Mouse (Mus musculus) common myeloid progenitor, adult 5-6 weeks (primary cell): Measurements from ENCODE around the gene Ahcy. TPM values are rescaled to one million over a fixed set of nuclear protein-coding genes. Genes with fewer than 3 reads are reported as not detected.
A peak's percentile ranks its signal among the peaks of the same experiment; 100 is the strongest.
"Not testable (repeated sequence)": the region's sequence is repeated elsewhere in the genome, so short reads cannot be mapped to it uniquely, and the experiment has no call there.

Source experiments
- ATAC-seq: replicated peaks from 2 replicates; pipeline ENCODE4 v1.8.0; 2016; ENCODE audit warnings: low read depth, mild to moderate bottlenecking, moderate TSS enrichment, inconsistent platforms; ENCODE audit not compliant: poor library complexity, severe bottlenecking
- total RNA-seq: library from RNA; stranded (forward); fragments of 200-1000, 187-1606 nt; gene quantifications from 2 replicates; pipeline ENCODE4 v1.2.3, GENCODE M21; 2017

The Ahcy gene
- total RNA-seq, 1 experiment from 2014 or later = 107 TPM

- no peak for ATAC-seq
Measured at GRCm38 (mm10) chr2:155079500-155080178, 5.3 kb upstream of the Ahcy start.

GRCm38 (mm10) chr2:155075649-155076048 is 1.4 kb upstream of the Ahcy start:
- ATAC-seq = no peak

- ATAC-seq = no peak
Measured at GRCm38 (mm10) chr2:155074766-155075330, 551 bp upstream of the Ahcy start.

GRCm38 (mm10) chr2:155073347-155073746 is 950 bp downstream of the Ahcy start:
- ATAC-seq = no peak

- no peak for ATAC-seq
Measured at GRCm38 (mm10) chr2:155072353-155073145, 1.7 kb downstream of the Ahcy start.

- no peak for ATAC-seq
Measured at GRCm38 (mm10) chr2:155071027-155071426, 3.3 kb downstream of the Ahcy start.

GRCm38 (mm10) chr2:155057361-155057760 is 16.9 kb downstream of the Ahcy start:
- ATAC-seq = no peak

GRCm38 (mm10) chr2:155056076-155056578 is 18.2 kb downstream of the Ahcy start:
- no peak for ATAC-seq

- no peak for ATAC-seq
Measured at GRCm38 (mm10) chr2:155054672-155055071, 19.6 kb downstream of the Ahcy start.

- not testable (repeated sequence) for ATAC-seq
Measured at GRCm38 (mm10) chr2:155053512-155053911, 20.8 kb downstream of the Ahcy start.

- no peak for ATAC-seq
Measured at GRCm38 (mm10) chr2:155052681-155053080, 21.6 kb downstream of the Ahcy start.

- ATAC-seq = no peak
Measured at GRCm38 (mm10) chr2:155051622-155052351, 22.5 kb downstream of the Ahcy start.

- ATAC-seq = peak; percentile 91
Measured at GRCm38 (mm10) chr2:155050504-155051236, 23.6 kb downstream of the Ahcy start.

GRCm38 (mm10) chr2:155050108-155050503 is 24.2 kb downstream of the Ahcy start:
- ATAC-seq = no peak

- no peak for ATAC-seq
Measured at GRCm38 (mm10) chr2:155047452-155048178, 26.7 kb downstream of the Ahcy start.

GRCm38 (mm10) chr2:155046803-155047202 is 27.5 kb downstream of the Ahcy start:
- no peak for ATAC-seq

- ATAC-seq = no peak
Measured at GRCm38 (mm10) chr2:155045075-155045474, 29.2 kb downstream of the Ahcy start.

- ATAC-seq = no peak
Measured at GRCm38 (mm10) chr2:155044542-155044941, 29.8 kb downstream of the Ahcy start.

- ATAC-seq = no peak
Measured at GRCm38 (mm10) chr2:155039956-155040355, 34.3 kb downstream of the Ahcy start.
